Mouse (Mus musculus) heart, adult 2 months (tissue): Measurements from ENCODE around the gene Gm12117. TPM values are rescaled to one million over a fixed set of nuclear protein-coding genes. Genes with fewer than 3 reads are reported as not detected.

ENCODE experiments used
- DNase-seq, 2 experiments: peaks; one replicate each; pipeline ENCODE4 v3.0.0; 2021
- H3K27ac ChIP-seq: fragments of 200-600 bp; 2 replicates; pipeline ENCODE4 v1.8.1; 2022
- H3K27me3 ChIP-seq: fragments of 200-500 bp; 2 replicates; pipeline ENCODE4 v1.6.1; 2012; ENCODE audit warnings: mild to moderate bottlenecking, low read length, inconsistent platforms, mixed read lengths; ENCODE audit not compliant: control insufficient read depth, insufficient read depth
- H3K36me3 ChIP-seq: fragments of 200-500 bp; 2 replicates; pipeline ENCODE4 v1.6.1; 2012; ENCODE audit warnings: low read length, inconsistent platforms; ENCODE audit not compliant: control insufficient read depth, insufficient read depth
- H3K4me1 ChIP-seq: fragments of 200-500 bp; 2 replicates; pipeline ENCODE4 v1.6.1; 2011; ENCODE audit warnings: low read length; ENCODE audit not compliant: control insufficient read depth, insufficient read depth
- H3K4me3 ChIP-seq: fragments of 200-600 bp; 2 replicates; pipeline ENCODE4 v1.8.1; 2022
- H3K79me2 ChIP-seq: fragments of 200-500 bp; replicated peaks from 2 replicates; pipeline ENCODE4 v1.6.1; 2012; ENCODE audit warnings: mild to moderate bottlenecking, inconsistent platforms, low read length, moderate library complexity, mixed read lengths; ENCODE audit not compliant: control insufficient read depth, insufficient read depth
- H3K9ac ChIP-seq: fragments of 200-500 bp; 2 replicates; pipeline ENCODE4 v1.6.1; 2012; ENCODE audit warnings: low read depth, mild to moderate bottlenecking, control low read depth, inconsistent platforms, low read length, mixed read lengths
- CTCF ChIP-seq: fragments of 200-600 bp; IDR thresholded peaks from 2 replicates; pipeline ENCODE4 v1.8.1; 2022; ENCODE audit warnings: antibody characterized with exemption, mild to moderate bottlenecking, moderate library complexity
- EP300 ChIP-seq: fragments of 200-500 bp; IDR thresholded peaks from 2 replicates; pipeline ENCODE4 v1.6.1; 2011; ENCODE audit warnings: low read depth, low read length, control low read depth; ENCODE audit not compliant: insufficient read depth
- POLR2A ChIP-seq: fragments of 200-500 bp; IDR thresholded peaks from 2 replicates; pipeline ENCODE4 v1.6.1; 2011; ENCODE audit warnings: mild to moderate bottlenecking, low read depth, low read length, control low read depth; ENCODE audit not compliant: insufficient read depth
- WGBS: fragments of 180-500 bp; shearing (Covaris S2); methylation state at CpG from one replicate; pipeline ENCODE4 v1.1.7; 2018; 5-methylcytosine and 5-hydroxymethylcytosine counted together
- intact Hi-C: fragments of 180-260 bp; cut with DNase I; formaldehyde crosslinking; loops from one replicate; pipeline ENCODE4 v1.15.1; 2025
- polyA plus RNA-seq: library from polyadenylated mRNA; depleted of rRNA; stranded (reverse); fragments of >200 nt; gene quantifications from 2 replicates; pipeline ENCODE4 v1.2.3, GENCODE M21; 2012
- total RNA-seq, 2 experiments: library from RNA; stranded (reverse); gene quantifications; 2 replicates each; pipeline ENCODE4 v1.2.3; 2021

Gene Gm12117
- total and polyA plus RNA-seq, 3 experiments: not detected

- no peak overlapping the region for H3K9ac ChIP-seq
- H3K36me3 ChIP-seq: no peaks in the 10 kb centered on the region
- no peak overlapping the region for H3K4me3 ChIP-seq
- WGBS: 43% methylated on average over 3 of the region's 3 CpGs
- no peaks in the 10 kb centered on the region; the same call in 1 of the 2 replicates for H3K4me1 ChIP-seq
- no peak for DNase-seq
- no peak overlapping the region for H3K27ac ChIP-seq
- H3K79me2 ChIP-seq: no peaks in the 10 kb centered on the region
- H3K27me3 ChIP-seq: no peaks in the 10 kb centered on the region
- TF ChIP-seq POLR2A (no peak), CTCF (peak; percentile 72)
- intact Hi-C loops: loop anchor here (2.0 kb wide), 2 partner anchors 119 to 319 kb away; no protein-coding TSS in a partner anchor
Measured at GRCm38 (mm10) chr11:33295422-33295821, 18.9 kb upstream of the Gm12117 start.

- no peak for TF ChIP-seq CTCF
- no peak for TF ChIP-seq POLR2A
- no peak for TF ChIP-seq EP300
- intact Hi-C loops: loop anchor here (2.0 kb wide), 2 partner anchors 117 to 321 kb away; no protein-coding TSS in a partner anchor
- Histone ChIP-seq H3K27ac (no peak overlapping the region), H3K4me1 (no peaks in the 10 kb centered on the region; the same call in 1 of the 2 replicates), H3K79me2 (no peaks in the 10 kb centered on the region), H3K27me3 (no peaks in the 10 kb centered on the region), H3K9ac (no peak overlapping the region), H3K4me3 (no peak overlapping the region), H3K36me3 (no peaks in the 10 kb centered on the region)
- DNase-seq: no peak
- 52% methylated on average over 6 of the region's 6 CpGs for WGBS
Measured at GRCm38 (mm10) chr11:33294063-33294462, 17.5 kb upstream of the Gm12117 start.

- intact Hi-C loops: no loop called here
- H3K27me3 ChIP-seq: no peaks in the 10 kb centered on the region
- no peak overlapping the region for H3K9ac ChIP-seq
- no peak for DNase-seq
- H3K36me3 ChIP-seq: no peaks in the 10 kb centered on the region
- TF ChIP-seq CTCF (no peak), POLR2A (no peak), EP300 (no peak)
- no peak overlapping the region for H3K27ac ChIP-seq
- 86% methylated on average over 2 of the region's 2 CpGs for WGBS
- H3K79me2 ChIP-seq: no peaks in the 10 kb centered on the region
- no peak overlapping the region for H3K4me3 ChIP-seq
- H3K4me1 ChIP-seq: no peaks in the 10 kb centered on the region
Measured at GRCm38 (mm10) chr11:33278571-33278970, 2.0 kb upstream of the Gm12117 start.

GRCm38 (mm10) chr11:33274816-33275215 is 1.7 kb downstream of the Gm12117 start:
- 78% methylated on average over 3 of the region's 3 CpGs for WGBS
- Histone ChIP-seq H3K4me3 (no peak overlapping the region), H3K79me2 (no peaks in the 10 kb centered on the region), H3K9ac (no peak overlapping the region), H3K27me3 (no peaks in the 10 kb centered on the region), H3K4me1 (no peaks in the 10 kb centered on the region), H3K36me3 (no peaks in the 10 kb centered on the region), H3K27ac (no peak overlapping the region)
- no peak for TF ChIP-seq POLR2A
- no peak for TF ChIP-seq CTCF
- TF ChIP-seq EP300: no peak
- intact Hi-C loops: no loop called here
- DNase-seq: no peak

GRCm38 (mm10) chr11:33274294-33274693 is 2.2 kb downstream of the Gm12117 start:
- H3K4me1 ChIP-seq: no peaks in the 10 kb centered on the region
- no peak overlapping the region for H3K9ac ChIP-seq
- 71% methylated on average over 1 of the region's 1 CpGs for WGBS
- no peak for DNase-seq
- no peaks in the 10 kb centered on the region for H3K79me2 ChIP-seq
- H3K36me3 ChIP-seq: no peaks in the 10 kb centered on the region
- no peak overlapping the region for H3K27ac ChIP-seq
- no peak for TF ChIP-seq CTCF
- no peak for TF ChIP-seq EP300
- TF ChIP-seq POLR2A: no peak
- H3K4me3 ChIP-seq: no peak overlapping the region
- intact Hi-C loops: no loop called here
- H3K27me3 ChIP-seq: no peaks in the 10 kb centered on the region

GRCm38 (mm10) chr11:33240295-33240694 is 36.2 kb downstream of the Gm12117 start:
- Histone ChIP-seq H3K36me3 (no peaks in the 10 kb centered on the region), H3K4me3 (no peak overlapping the region), H3K79me2 (no peaks in the 10 kb centered on the region), H3K9ac (no peak overlapping the region), H3K4me1 (no peaks in the 10 kb centered on the region), H3K27me3 (no peaks in the 10 kb centered on the region; the same call in 1 of the 2 replicates), H3K27ac (no peak overlapping the region)
- 93% methylated on average over 3 of the region's 3 CpGs for WGBS
- TF ChIP-seq EP300 (no peak), CTCF (no peak), POLR2A (no peak)
- intact Hi-C loops: no loop called here
- DNase-seq: no peak
